Mouse (Mus musculus) erythroblast, embryonic 14.5 days (primary cell): ENCODE measurements around the gene Apod. TPM values are rescaled to one million over a fixed set of nuclear protein-coding genes. Genes with fewer than 3 reads are reported as not detected.
"Not testable (repeated sequence)": the region's sequence is repeated elsewhere in the genome, so short reads cannot be mapped to it uniquely, and the experiment has no call there.

Source experiments
- H3K27me3 ChIP-seq: 2 replicates; pipeline ENCODE4 v1.6.1; 2012; ENCODE audit warnings: inconsistent platforms; ENCODE audit not compliant: control insufficient read depth
- H3K36me3 ChIP-seq: 2 replicates; pipeline ENCODE4 v1.6.1; 2012; ENCODE audit warnings: mild to moderate bottlenecking, inconsistent platforms; ENCODE audit not compliant: control insufficient read depth
- H3K4me1 ChIP-seq: 2 replicates; pipeline ENCODE4 v1.6.1; 2012; ENCODE audit warnings: inconsistent platforms; ENCODE audit not compliant: control insufficient read depth
- H3K4me3 ChIP-seq: replicated peaks from 2 replicates; pipeline ENCODE3; 2012; ENCODE audit warnings: moderate library complexity, mild to moderate bottlenecking, inconsistent platforms
- H3K9me3 ChIP-seq: 2 replicates; pipeline ENCODE4 v1.6.1; 2012; ENCODE audit warnings: low read length, inconsistent platforms, mixed read lengths; ENCODE audit not compliant: control insufficient read depth
- GATA1 ChIP-seq: IDR thresholded peaks from 2 replicates; pipeline ENCODE4 v1.6.1; 2012; ENCODE audit warnings: low read length, inconsistent platforms, mixed read lengths
- TAL1 ChIP-seq: IDR thresholded peaks from 3 replicates; pipeline ENCODE4 v1.6.1; 2012; ENCODE audit warnings: low read length, inconsistent platforms, mixed read lengths
- polyA plus RNA-seq: library from polyadenylated mRNA; stranded (reverse); fragments of >175 nt; gene quantifications from 2 replicates; pipeline ENCODE4 v1.2.3, GENCODE M21; 2012

Apod gene
- polyA plus RNA-seq, 1 experiment: not detected

DNA sequence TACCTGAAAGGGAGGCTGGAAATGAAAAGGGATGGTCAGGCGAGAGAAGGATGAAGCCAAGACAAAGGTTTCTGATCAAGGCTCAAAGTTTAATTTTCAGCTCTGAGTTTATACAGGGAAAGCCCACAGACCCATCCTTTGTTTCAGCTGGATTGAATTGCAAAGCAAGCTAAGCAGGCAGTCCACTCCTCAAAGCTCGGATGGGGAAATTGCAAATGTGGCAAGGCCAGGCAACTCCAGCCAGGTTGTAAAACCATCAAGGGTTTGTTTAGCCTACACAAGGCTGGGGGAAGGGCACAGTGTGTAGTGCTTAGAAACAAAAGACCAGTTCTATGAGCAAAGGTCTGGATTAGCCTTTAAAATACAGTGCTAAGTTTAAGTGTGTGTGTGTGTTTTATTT, 28.4 kb upstream of the Apod start:
- Histone ChIP-seq H3K9me3 (no peaks in the 10 kb centered on the region), H3K4me3 (no peak overlapping the region), H3K27me3 (no peaks in the 10 kb centered on the region), H3K36me3 (no peaks in the 10 kb centered on the region), H3K4me1 (no peaks in the 10 kb centered on the region)
- TF ChIP-seq TAL1: no peak
- no peak for TF ChIP-seq GATA1

GRCm38 (mm10) chr16:31342556-31342955, 27.9 kb upstream of the Apod start:
- Histone ChIP-seq H3K36me3 (no peaks in the 10 kb centered on the region), H3K27me3 (no peaks in the 10 kb centered on the region), H3K9me3 (no peaks in the 10 kb centered on the region), H3K4me3 (no peak overlapping the region), H3K4me1 (no peaks in the 10 kb centered on the region)
- TF ChIP-seq TAL1 (no peak), GATA1 (no peak)

- TF ChIP-seq GATA1 (no peak), TAL1 (no peak)
- Histone ChIP-seq H3K27me3 (no peaks in the 10 kb centered on the region), H3K4me1 (no peaks in the 10 kb centered on the region), H3K4me3 (no peak overlapping the region), H3K9me3 (no peaks in the 10 kb centered on the region), H3K36me3 (no peaks in the 10 kb centered on the region)
Measured at GRCm38 (mm10) chr16:31339332-31339731, 24.7 kb upstream of the Apod start.

GRCm38 (mm10) chr16:31337956-31338355, 23.3 kb upstream of the Apod start:
- Histone ChIP-seq H3K4me3 (no peak overlapping the region), H3K9me3 (no peaks in the 10 kb centered on the region), H3K27me3 (no peaks in the 10 kb centered on the region), H3K36me3 (no peaks in the 10 kb centered on the region), H3K4me1 (no peaks in the 10 kb centered on the region)
- TF ChIP-seq TAL1 (no peak), GATA1 (no peak)

GRCm38 (mm10) chr16:31334796-31335195, 20.2 kb upstream of the Apod start:
- TF ChIP-seq GATA1 (no peak), TAL1 (no peak)
- no peaks in the 10 kb centered on the region for H3K9me3 ChIP-seq
- H3K4me3 ChIP-seq: no peak overlapping the region
- H3K4me1 ChIP-seq: no peaks in the 10 kb centered on the region
- H3K36me3 ChIP-seq: no peaks in the 10 kb centered on the region
- H3K27me3 ChIP-seq: no peaks in the 10 kb centered on the region

DNA sequence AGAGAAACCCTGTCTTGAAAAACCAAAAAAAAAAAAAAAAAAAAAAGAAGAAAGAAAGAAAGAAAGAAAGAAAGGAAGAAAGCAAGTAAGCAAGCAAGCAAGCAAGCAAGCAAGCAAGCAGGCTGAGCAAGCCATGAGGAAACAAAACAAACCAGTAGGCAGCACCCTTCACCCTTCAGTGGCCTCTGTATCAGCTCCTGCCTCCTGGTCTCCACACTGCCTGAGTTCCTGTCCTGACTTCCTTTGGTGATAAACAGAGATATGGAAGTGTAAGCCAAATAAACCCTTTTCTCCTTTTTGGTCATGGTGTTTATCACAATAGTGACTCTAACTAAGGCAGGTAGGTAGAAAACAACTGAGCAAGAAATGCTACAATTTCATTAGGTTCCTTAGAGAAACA, 18.0 kb upstream of the Apod start:
- no peaks in the 10 kb centered on the region for H3K36me3 ChIP-seq
- no peaks in the 10 kb centered on the region for H3K9me3 ChIP-seq
- no peaks in the 10 kb centered on the region for H3K4me1 ChIP-seq
- H3K4me3 ChIP-seq: no peak overlapping the region
- no peaks in the 10 kb centered on the region for H3K27me3 ChIP-seq
- TF ChIP-seq TAL1 (no peak), GATA1 (no peak)

GRCm38 (mm10) chr16:31330970-31331369, 16.4 kb upstream of the Apod start:
- H3K4me1 ChIP-seq, H3K4me3 ChIP-seq, H3K9me3 ChIP-seq, H3K36me3 ChIP-seq, H3K27me3 ChIP-seq: not testable (repeated sequence)

DNA sequence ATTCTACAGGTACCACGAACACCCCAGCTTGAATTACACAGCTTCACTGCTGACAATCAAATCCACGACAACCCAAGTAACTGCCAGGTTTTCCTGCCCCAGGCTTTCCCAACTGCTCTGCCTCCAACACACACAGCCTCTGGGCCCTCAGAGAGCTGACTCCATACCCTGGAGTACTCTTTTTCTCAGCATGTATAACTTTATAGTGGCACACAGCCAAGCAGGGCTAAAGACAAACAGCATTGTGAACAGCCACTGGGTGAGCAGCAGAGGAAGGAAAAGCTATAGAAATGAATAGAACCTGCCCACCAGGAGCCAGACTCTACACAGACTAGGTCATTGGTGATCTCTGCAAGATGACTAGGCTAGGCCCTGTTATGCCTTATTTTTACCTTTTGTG, 15.1 kb upstream of the Apod start:
- Histone ChIP-seq H3K36me3 (no peaks in the 10 kb centered on the region), H3K27me3 (no peaks in the 10 kb centered on the region), H3K4me1 (no peaks in the 10 kb centered on the region), H3K9me3 (no peaks in the 10 kb centered on the region), H3K4me3 (no peak overlapping the region)
- TF ChIP-seq TAL1 (no peak), GATA1 (no peak)

DNA sequence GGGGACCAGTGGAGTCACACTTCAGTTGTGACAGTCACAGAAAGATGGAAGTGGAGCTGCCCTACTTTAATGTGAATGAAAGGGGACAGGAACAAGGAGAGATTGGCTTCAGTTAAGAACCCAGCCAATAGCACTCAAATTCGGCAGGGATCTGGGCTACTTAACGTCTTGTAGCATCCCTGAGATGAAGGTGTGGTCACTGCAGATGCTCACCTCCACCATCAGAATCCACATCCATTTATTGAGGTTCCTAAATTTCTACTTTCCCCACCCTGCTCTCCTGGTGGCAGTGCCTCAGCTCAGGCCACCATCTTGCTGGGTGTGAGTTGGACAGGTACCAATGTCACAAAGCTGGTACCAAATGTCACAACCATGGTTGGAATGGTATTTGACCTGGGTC, 13.3 kb upstream of the Apod start:
- H3K4me3 ChIP-seq: no peak overlapping the region
- no peaks in the 10 kb centered on the region for H3K9me3 ChIP-seq
- H3K4me1 ChIP-seq: no peaks in the 10 kb centered on the region
- H3K36me3 ChIP-seq: no peaks in the 10 kb centered on the region
- H3K27me3 ChIP-seq: no peaks in the 10 kb centered on the region
- TF ChIP-seq TAL1: no peak
- no peak for TF ChIP-seq GATA1

- Histone ChIP-seq H3K4me1 (no peaks in the 10 kb centered on the region), H3K9me3 (no peaks in the 10 kb centered on the region), H3K27me3 (no peaks in the 10 kb centered on the region), H3K36me3 (no peaks in the 10 kb centered on the region), H3K4me3 (no peak overlapping the region)
- TF ChIP-seq TAL1 (no peak), GATA1 (no peak)
Measured at GRCm38 (mm10) chr16:31327430-31327829, 12.8 kb upstream of the Apod start.
